Mouse (Mus musculus) embryonic facial prominence, embryonic 15.5 days (tissue): ENCODE measurements around the gene Tns1. TPM values are rescaled to one million over a fixed set of nuclear protein-coding genes. Genes with fewer than 3 reads are reported as not detected.

ENCODE experiments used
- ATAC-seq: fragments of 200-750 bp; cut with Nextera tagmentation; 2 replicates; pipeline ENCODE4 v1.8.0; 2017; ENCODE audit warnings: low read depth, moderate TSS enrichment; ENCODE audit not compliant: insufficient number of reproducible peaks, low FRiP score, low TSS enrichment
- H3K27ac ChIP-seq: fragments of 300-500 bp; sonication (generic); replicated peaks from 2 replicates; pipeline ENCODE4 v1.5.1; 2015; ENCODE audit warnings: mild to moderate bottlenecking, inconsistent platforms
- H3K27me3 ChIP-seq: fragments of 300-500 bp; sonication (generic); 2 replicates; pipeline ENCODE4 v1.6.1; 2015; ENCODE audit warnings: inconsistent platforms
- H3K36me3 ChIP-seq: fragments of 300-500 bp; sonication (generic); 2 replicates; pipeline ENCODE4 v1.6.1; 2015; ENCODE audit warnings: mild to moderate bottlenecking, inconsistent platforms
- H3K4me1 ChIP-seq: fragments of 300-500 bp; sonication (generic); 2 replicates; pipeline ENCODE4 v1.6.1; 2015; ENCODE audit warnings: inconsistent platforms
- H3K4me2 ChIP-seq: fragments of 300-500 bp; sonication (generic); replicated peaks from 2 replicates; pipeline ENCODE4 v1.6.1; 2015; ENCODE audit warnings: mild to moderate bottlenecking, inconsistent platforms
- H3K4me3 ChIP-seq: fragments of 300-500 bp; sonication (generic); replicated peaks from 2 replicates; pipeline ENCODE4 v1.5.1; 2015; ENCODE audit warnings: mild to moderate bottlenecking, inconsistent platforms
- H3K9ac ChIP-seq: fragments of 300-500 bp; sonication (generic); 2 replicates; pipeline ENCODE4 v1.6.1; 2015; ENCODE audit warnings: inconsistent platforms
- H3K9me3 ChIP-seq: fragments of 300-500 bp; sonication (generic); replicated peaks from 2 replicates; pipeline ENCODE4 v1.6.1; 2016; ENCODE audit warnings: inconsistent platforms
- WGBS: fragments of 180-500 bp; shearing (Covaris S2); methylation state at CpG from one replicate; pipeline ENCODE4 v1.1.7; 2015; 5-methylcytosine and 5-hydroxymethylcytosine counted together
- polyA plus RNA-seq: library from polyadenylated mRNA; unstranded; fragments of >200 nt; fragmentation: Nextera tagmentation; extraction: Ambion mirVana; gene quantifications from 2 replicates; pipeline ENCODE4 v1.2.1, GENCODE M21; 2015

Tns1 gene
- polyA plus RNA-seq, 1 experiment from 2014 or later = 49.3 TPM

GRCm38 (mm10) chr1:73863074-73863431 is 261.2 kb downstream of the Tns1 start:
- peaks cover 10% of the 10 kb centered on the region for H3K4me1 ChIP-seq
- no peak for ATAC-seq
- no peak overlapping the region for H3K4me3 ChIP-seq
- H3K27me3 ChIP-seq = no peaks in the 10 kb centered on the region
- WGBS = 35% methylated on average over 11 of the region's 11 CpGs
- H3K27ac ChIP-seq = peak overlapping the region; percentile 35; the same call in 1 of the 2 replicates
- peak overlapping the region; percentile 35 for H3K4me2 ChIP-seq
- H3K36me3 ChIP-seq = no peaks in the 10 kb centered on the region
- no peak overlapping the region for H3K9ac ChIP-seq
- H3K9me3 ChIP-seq = no peaks in the 10 kb centered on the region

- no peak overlapping the region for H3K9ac ChIP-seq
- no peaks in the 10 kb centered on the region for H3K27me3 ChIP-seq
- H3K4me1 ChIP-seq = peaks cover 12% of the 10 kb centered on the region
- no peaks in the 10 kb centered on the region for H3K36me3 ChIP-seq
- peak overlapping the region; percentile 35 for H3K27ac ChIP-seq
- WGBS = 10% methylated on average over 15 of the region's 15 CpGs
- H3K9me3 ChIP-seq = no peaks in the 10 kb centered on the region
- ATAC-seq = peak; percentile 92
- peak overlapping the region; percentile 35 for H3K4me2 ChIP-seq
- H3K4me3 ChIP-seq = no peak overlapping the region
Measured at GRCm38 (mm10) chr1:73862323-73863073, 261.8 kb downstream of the Tns1 start.

- ATAC-seq = no peak
- H3K36me3 ChIP-seq = no peaks in the 10 kb centered on the region
- peaks cover 29% of the 10 kb centered on the region for H3K4me1 ChIP-seq
- WGBS = 85% methylated on average over 3 of the region's 3 CpGs
- no peak overlapping the region for H3K9ac ChIP-seq
- no peak overlapping the region for H3K4me2 ChIP-seq
- no peak overlapping the region for H3K4me3 ChIP-seq
- H3K27me3 ChIP-seq = no peaks in the 10 kb centered on the region
- H3K27ac ChIP-seq = no peak overlapping the region
- no peaks in the 10 kb centered on the region for H3K9me3 ChIP-seq
Measured at GRCm38 (mm10) chr1:73860421-73860820, 263.8 kb downstream of the Tns1 start.

Other genes with a start within 250 kb of the Tns1 start
- 0.72 and 0.85 TPM in 2 replicates for gene Rufy4, start 1.1 kb upstream of the Tns1 start, polyA plus RNA-seq
- 0.37 TPM in 2 replicates for gene Cxcr2, start 29.5 kb upstream of the Tns1 start, polyA plus RNA-seq
- not detected in 2 replicates for gene Cxcr1, start 70.2 kb upstream of the Tns1 start, polyA plus RNA-seq
- gene Arpc2, start 111.6 kb upstream of the Tns1 start, polyA plus RNA-seq = 401 and 415 TPM in 2 replicates
- not detected in 2 replicates for gene Gpbar1, start 154.1 kb upstream of the Tns1 start, polyA plus RNA-seq
- 247 and 256 TPM in 2 replicates for gene Aamp, start 160.3 kb upstream of the Tns1 start, polyA plus RNA-seq
- gene Pnkd, start 160.5 kb upstream of the Tns1 start, polyA plus RNA-seq = 120 and 130 TPM in 2 replicates
- 56.6 and 63.9 TPM in 2 replicates for gene Tmbim1, start 181.2 kb upstream of the Tns1 start, polyA plus RNA-seq
- gene Catip, start 237.7 kb upstream of the Tns1 start, polyA plus RNA-seq = 2.5 and 2.8 TPM in 2 replicates